Mouse (Mus musculus): Measurements from ENCODE around the gene Il1r1.

Gene Il1r1

GRCm38 (mm10) chr1:40224539-40225284 lies at the start of gene Il1r1:
Gene Il1r1 (plus strand): TSS chr1:40225080.
- peak; percentile 34 for DNase-seq (ENCODE audit: extremely low read depth, low read depth, low spot score)

DNA sequence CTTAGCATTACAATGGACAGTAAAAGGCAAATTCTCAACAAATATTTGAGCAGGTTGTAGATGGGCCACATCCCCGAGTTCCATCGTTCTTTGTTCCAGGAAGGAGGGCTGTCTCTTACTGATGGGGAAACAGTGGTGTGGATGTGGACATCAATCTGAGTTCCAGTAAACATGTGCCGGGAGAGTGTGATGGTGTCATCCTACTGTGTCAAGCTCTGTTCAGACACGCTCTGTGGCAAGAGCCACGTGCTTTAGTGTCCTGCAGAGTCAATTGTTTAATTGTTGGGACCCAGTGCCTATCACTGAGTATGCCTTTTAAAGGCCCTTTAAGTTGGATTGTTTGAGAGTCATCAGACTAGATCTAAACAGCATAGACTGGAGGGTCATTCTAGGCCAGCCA lies 49.8 kb upstream of the Il1r1 start:
- DNase-seq (ENCODE audit: extremely low read depth, low read depth, low spot score), result no peak

DNA sequence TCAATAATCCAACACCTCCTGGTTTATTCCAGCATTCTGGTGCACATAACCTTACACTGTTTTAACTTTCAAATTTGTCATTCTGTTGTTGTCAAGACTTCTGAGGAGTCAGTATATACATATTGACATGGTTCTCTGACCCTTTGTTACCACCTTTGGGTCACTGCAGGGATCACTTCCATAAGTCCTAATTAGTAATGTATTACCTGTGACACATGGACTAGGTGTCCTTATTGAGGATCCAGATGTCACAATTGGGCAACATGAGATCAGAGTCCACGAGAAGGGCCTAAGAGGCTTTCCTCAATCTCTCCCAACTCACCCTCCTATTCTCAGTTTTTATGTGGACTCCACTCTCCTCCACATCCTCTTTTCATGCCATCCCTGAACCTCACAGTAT lies 49.1 kb upstream of the Il1r1 start:
- DNase-seq (ENCODE audit: extremely low read depth, low read depth, low spot score), result no peak

- DNase-seq (ENCODE audit: extremely low read depth, low read depth, low spot score), result no peak
These were observed 45.8 kb upstream of the Il1r1 start for GRCm38 (mm10) chr1:40179031-40179430.

GRCm38 (mm10) chr1:40179493-40179892 lies 45.4 kb upstream of the Il1r1 start:
- no peak for DNase-seq (ENCODE audit: extremely low read depth, low read depth, low spot score)

DNA sequence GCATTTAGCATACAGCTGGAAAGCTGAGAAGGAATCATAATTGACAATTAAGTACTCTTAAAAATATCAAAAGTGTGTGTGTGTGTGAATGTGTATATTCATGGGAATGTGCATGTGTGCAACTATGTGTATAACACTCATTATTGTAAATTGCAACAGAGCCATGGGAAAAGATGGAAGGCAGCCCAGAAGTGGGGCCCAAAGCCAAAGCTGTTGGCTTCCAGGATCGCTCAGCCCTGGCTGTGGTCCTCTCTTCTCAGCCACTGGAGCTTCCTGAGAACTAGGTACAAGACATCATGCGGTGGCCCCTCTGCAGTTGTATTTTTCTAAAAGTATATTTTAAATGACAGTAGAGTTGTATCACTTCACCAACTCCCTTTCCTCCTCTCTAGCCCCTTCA lies 44.0 kb upstream of the Il1r1 start:
- DNase-seq (ENCODE audit: extremely low read depth, low read depth, low spot score), result no peak

GRCm38 (mm10) chr1:40181716-40182115 lies 43.2 kb upstream of the Il1r1 start:
- DNase-seq (ENCODE audit: extremely low read depth, low read depth, low spot score), result no peak

DNA sequence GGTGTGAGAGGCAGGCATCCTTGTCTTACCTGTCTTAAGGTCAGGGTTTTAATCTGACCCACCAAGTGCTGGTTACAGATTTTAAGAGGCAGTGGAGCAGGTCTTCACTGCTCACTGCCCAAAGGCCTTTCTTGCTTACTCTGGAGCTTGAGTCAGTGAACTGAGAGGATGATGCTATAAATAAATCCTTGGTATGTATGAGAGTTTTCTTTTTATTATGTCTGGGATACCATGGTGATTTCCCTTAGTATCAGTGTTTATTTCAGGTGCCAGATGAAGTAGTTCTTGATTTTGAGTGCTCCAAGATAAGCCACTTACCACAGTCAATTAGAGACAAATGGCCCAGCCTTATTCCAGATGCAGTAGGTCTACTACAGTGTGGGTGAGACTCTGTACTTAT lies 41.5 kb upstream of the Il1r1 start:
- DNase-seq (ENCODE audit: extremely low read depth, low read depth, low spot score), result no peak

GRCm38 (mm10) chr1:40187961-40188360 lies 36.9 kb upstream of the Il1r1 start:
- DNase-seq (ENCODE audit: extremely low read depth, low read depth, low spot score), result no peak

- no peak for DNase-seq (ENCODE audit: extremely low read depth, low read depth, low spot score)
These were observed 34.9 kb upstream of the Il1r1 start for GRCm38 (mm10) chr1:40190025-40190424.

DNA sequence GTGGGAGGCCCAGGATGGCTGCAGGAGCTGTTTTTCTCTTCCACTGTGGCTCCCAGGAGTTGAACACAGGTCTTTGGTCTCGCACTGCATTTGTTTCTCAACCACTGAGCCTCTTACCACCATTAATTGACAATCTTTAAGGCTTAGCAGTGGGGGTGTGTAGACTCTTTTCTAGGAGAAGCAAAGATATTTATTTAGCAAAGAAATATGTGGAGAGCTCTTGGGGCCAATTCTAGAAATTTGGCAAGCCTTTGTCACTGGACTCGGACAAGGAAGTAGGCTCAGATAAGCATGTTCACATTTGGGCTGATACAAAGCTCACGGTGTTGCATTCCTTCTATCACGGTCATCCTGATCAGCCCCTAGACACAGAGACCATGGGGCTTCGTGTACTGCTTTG lies 34.0 kb upstream of the Il1r1 start:
- DNase-seq (ENCODE audit: extremely low read depth, low read depth, low spot score), result no peak

- no peak for DNase-seq (ENCODE audit: extremely low read depth, low read depth, low spot score)
These were observed 30.6 kb upstream of the Il1r1 start for GRCm38 (mm10) chr1:40194279-40194678.

DNA sequence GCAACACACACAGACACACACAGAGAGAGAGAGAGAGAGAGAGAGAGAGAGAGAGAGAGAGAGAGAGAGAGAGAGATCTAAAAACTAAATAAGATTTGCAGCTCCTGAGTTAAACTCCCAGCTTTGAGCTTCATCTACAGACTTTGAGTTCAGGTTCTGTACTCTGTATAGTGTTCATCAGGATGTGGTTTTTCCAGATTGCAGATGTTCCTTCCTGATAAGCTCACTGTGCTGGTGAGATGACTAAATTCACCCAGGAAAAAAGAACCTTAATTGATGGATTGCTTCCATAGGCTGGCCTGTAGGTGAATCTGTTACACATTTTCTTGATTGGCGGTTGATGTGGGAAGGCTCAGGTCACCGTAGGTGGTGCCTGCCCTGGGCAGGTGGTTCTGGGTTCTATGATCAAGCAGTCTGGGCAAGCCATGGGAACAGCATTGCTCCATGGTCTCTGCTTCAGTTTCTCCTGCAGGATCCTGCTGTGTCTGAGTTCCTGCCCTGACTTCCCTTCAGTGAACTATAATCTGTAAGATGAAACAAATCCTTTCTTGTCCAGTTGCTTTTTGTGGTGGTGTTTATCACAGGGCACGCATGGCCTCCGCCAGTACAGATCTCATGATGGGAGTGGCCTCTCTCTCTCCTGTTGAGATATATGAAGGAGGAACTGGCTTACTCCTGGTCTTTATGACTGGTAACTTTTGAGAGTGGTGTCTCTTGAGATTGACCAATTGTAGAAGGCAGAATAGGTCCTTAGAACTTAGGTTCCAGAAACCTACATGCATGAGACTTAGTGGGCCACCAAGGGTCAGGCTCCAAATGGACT lies 11.3 kb upstream of the Il1r1 start:
- no peak for DNase-seq (ENCODE audit: extremely low read depth, low read depth, low spot score)

DNA sequence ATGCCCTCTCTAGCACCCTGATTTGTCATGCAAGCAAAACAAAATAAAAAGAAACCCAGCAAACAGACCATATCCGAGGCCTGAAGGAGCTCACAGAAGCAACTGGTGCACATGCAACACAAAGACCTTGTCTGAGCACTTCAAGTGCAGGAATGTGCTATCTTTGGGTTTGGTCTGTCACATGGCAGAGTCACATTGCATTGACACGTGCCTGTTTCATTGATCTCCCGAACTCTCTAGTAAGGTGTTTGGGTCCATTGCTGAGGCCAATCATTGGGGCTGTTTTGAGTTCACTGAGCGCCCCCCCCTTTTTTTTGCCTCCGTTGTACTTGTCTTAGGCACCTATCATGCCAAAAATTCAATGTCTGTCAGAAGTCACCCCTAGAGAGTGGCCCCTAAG lies 7.4 kb upstream of the Il1r1 start:
- no peak for DNase-seq (ENCODE audit: extremely low read depth, low read depth, low spot score)

DNA sequence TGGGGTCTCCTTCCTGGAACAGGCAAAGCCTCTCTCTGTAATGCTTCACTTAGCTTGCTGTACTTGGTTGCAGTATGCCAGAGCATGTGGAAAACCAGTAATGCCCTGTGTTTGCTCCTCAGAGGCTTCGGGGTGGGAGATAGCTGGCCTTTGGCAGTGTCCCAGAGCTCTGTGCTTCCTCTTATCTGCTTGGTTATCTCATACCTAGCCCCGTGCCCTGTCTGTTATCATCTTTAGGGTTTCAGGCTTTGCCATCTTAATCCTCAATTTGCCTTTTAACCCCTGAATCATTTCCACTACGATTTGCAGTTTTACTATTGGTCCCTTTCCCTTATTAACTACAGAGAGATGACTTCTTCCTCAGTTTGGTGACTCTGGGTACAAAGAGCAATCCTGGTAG lies 6.3 kb upstream of the Il1r1 start:
- DNase-seq (ENCODE audit: extremely low read depth, low read depth, low spot score), result no peak

GRCm38 (mm10) chr1:40220549-40220948 lies 4.3 kb upstream of the Il1r1 start:
- DNase-seq (ENCODE audit: extremely low read depth, low read depth, low spot score), result no peak

- DNase-seq (ENCODE audit: extremely low read depth, low read depth, low spot score), result no peak
These were observed 3.0 kb upstream of the Il1r1 start for GRCm38 (mm10) chr1:40221864-40222263.

DNA sequence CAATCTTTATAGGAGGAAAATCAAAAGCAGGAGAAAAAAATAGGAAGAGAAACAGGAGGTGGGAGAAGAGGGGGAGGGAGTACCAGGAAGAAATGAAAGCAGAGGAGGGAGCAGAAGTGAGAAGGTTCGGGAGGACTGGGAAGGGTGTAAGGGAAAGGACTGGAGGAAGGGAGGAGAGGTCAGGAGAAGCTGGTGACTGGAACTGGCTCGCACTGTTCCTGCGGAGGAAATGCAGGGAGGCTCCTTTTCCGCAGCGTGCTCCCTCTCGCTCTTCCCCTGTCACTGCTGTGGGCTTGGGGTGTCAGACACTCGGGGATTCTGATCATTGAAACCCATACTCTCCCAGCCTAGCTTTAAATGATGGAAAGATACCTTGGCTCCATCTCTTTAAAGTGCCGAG lies 2.2 kb upstream of the Il1r1 start:
- no peak for DNase-seq (ENCODE audit: extremely low read depth, low read depth, low spot score)

DNA sequence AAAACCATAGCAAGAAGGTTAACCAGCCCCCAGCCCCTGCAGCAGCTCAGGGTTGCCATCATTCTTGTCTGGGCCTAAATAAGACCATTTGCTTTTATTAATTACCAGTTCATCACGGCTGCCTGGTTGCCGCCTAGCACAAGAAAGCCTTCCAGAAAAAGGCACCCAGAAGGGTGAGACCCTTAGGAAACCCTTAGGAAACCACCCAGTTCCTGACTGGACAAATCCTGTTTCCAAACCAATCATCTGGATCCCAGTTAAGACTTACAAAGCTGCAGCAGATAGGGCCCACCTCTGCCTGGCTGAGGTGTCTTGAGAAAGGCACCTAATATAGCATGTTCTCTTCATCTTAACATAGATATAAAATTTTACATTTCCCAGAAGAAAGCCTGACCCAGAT lies 1.3 kb upstream of the Il1r1 start:
- no peak for DNase-seq (ENCODE audit: extremely low read depth, low read depth, low spot score)

DNA sequence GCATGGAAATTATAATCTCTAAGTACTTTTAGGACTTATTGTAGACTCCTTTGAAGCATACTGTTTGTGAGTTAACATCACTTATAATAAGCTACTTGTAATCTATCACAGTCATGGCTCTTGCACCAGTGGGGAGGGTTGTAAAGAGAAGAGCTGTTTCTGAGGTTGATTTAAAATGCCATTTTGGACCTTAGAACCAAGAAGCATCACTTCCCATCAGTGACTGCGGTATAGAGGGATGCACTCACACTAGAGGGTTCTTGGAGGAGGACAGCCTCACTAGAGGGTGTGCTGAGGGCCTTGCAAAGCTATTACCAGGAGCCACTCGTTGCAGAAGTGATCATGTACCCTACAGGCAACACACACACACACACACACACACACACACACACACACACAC lies 700 bp downstream of the Il1r1 start:
- no peak for DNase-seq (ENCODE audit: extremely low read depth, low read depth, low spot score)

- no peak for DNase-seq (ENCODE audit: extremely low read depth, low read depth, low spot score)
These were observed 4.2 kb downstream of the Il1r1 start for GRCm38 (mm10) chr1:40229033-40229432.

DNA sequence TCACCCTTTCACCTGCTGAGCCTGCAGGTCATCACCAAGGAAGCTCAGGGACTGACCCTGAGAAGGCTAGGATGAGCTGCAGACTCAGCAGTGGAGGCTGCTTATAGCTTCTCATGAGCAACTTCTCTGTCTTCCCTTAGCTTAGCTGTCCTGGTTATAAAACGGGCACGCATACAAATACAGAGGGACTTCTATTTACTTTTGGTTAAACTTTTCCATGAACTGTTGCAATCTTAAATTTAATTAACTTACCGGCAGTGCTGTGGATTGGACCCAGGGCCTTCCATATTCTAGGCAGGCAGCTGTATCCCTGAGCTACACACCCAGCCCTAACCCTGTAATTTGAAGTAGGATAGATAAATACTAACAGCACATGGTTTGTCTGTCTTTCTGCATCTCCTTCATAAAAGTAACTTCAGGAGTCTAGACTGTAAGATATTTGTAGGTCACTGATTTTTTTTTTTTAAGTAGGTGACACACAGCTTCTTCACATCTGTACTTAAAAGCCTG lies 4.9 kb downstream of the Il1r1 start:
- DNase-seq (ENCODE audit: extremely low read depth, low read depth, low spot score), result no peak

Measured in fat pad, adult 2 months (tissue).